Mouse (Mus musculus) testis, adult 2 months (tissue): ENCODE results near the gene Tecr.

Experiments used
- CTCF ChIP-seq: fragments of 200-500 bp; IDR thresholded peaks from 2 replicates; pipeline ENCODE4 v1.5.1; 2012; ENCODE audit warnings: low read depth, mild to moderate bottlenecking, inconsistent platforms, low read length, moderate library complexity; ENCODE audit not compliant: control insufficient read depth, insufficient read depth, insufficient replicate concordance
- POLR2A ChIP-seq: fragments of 200-500 bp; IDR thresholded peaks from 2 replicates; pipeline ENCODE4 v1.6.1; 2012; ENCODE audit warnings: low read depth, mild to moderate bottlenecking, inconsistent platforms, low read length, moderate library complexity; ENCODE audit not compliant: control insufficient read depth

- no peak for TF ChIP-seq POLR2A
- no peak for TF ChIP-seq CTCF
Observed at GRCm38 (mm10) chr8:83576921-83577320, 30.9 kb downstream of the Tecr start.
